Mouse (Mus musculus) CD4-positive, CD25-positive, alpha-beta regulatory T cell, adult 4 months (primary cell): ENCODE data around the gene Nfu1. TPM values are rescaled to one million over a fixed set of nuclear protein-coding genes. Genes with fewer than 3 reads are reported as not detected.
"Not testable (repeated sequence)": the region's sequence is repeated elsewhere in the genome, so short reads cannot be mapped to it uniquely, and the experiment has no call there.

Experiments
- ATAC-seq: one replicate; pipeline ENCODE4 v1.8.0; 2017
- polyA plus RNA-seq, 2 experiments: library from polyadenylated mRNA; unstranded; fragments of 100-300 nt; shearing (Covaris generic); gene quantifications; one replicate each; pipeline ENCODE4 v1.2.1; 2017

Nfu1 gene
- polyA plus RNA-seq, 2 experiments from 2014 or later: 145 to 167 TPM

GRCm38 (mm10) chr6:87026980-87027379 lies 17.9 kb downstream of the Nfu1 start:
- no peak for ATAC-seq

GRCm38 (mm10) chr6:87028881-87029280 lies 19.8 kb downstream of the Nfu1 start:
- ATAC-seq: peak; percentile 43

- ATAC-seq: not testable (repeated sequence)
These were observed 22.3 kb downstream of the Nfu1 start for GRCm38 (mm10) chr6:87031310-87031709.

DNA sequence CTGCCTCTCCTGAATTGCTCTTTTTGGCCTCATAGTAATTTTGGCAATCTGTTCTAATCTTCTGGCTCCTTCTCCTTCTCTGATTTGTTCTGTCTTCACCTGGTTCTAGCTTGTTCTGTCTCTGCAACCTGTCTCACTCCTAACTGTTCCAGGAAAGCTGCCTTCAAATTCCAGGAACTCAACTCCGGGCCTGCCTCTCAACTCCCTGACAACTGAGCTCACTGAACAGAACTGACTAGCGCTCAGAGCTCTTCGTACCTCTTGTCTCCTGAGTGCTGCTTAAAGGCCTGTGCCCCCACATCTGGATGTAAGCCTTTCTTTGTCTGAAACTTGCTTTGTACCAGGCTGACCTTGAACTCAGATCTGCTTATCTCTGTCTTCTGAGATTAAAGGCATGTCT lies 23.4 kb downstream of the Nfu1 start:
- no peak for ATAC-seq

- no peak for ATAC-seq
These were observed 25.4 kb downstream of the Nfu1 start for GRCm38 (mm10) chr6:87034395-87034794.

GRCm38 (mm10) chr6:87037826-87038620 lies 29.0 kb downstream of the Nfu1 start:
- ATAC-seq: peak; percentile 36

DNA sequence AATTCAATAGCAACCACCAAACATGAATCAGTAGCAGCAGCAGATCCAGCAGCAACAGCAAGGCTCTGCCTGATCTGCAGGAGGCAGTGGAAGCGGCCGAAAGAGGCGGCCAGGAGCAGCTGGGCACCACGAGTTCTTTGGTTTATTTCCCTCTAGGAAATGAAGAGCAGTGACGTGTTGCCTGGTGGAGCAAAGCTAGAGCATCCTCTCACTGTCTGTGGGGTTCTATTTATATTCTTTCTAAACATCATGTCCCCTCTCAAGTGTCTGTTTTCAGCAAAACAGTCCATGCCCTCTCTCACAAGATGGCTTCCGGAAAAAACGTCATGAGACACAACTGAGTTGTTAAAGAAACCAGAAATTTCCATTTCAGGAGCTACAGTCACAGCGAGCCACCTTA lies 30.1 kb downstream of the Nfu1 start:
- ATAC-seq: no peak

DNA sequence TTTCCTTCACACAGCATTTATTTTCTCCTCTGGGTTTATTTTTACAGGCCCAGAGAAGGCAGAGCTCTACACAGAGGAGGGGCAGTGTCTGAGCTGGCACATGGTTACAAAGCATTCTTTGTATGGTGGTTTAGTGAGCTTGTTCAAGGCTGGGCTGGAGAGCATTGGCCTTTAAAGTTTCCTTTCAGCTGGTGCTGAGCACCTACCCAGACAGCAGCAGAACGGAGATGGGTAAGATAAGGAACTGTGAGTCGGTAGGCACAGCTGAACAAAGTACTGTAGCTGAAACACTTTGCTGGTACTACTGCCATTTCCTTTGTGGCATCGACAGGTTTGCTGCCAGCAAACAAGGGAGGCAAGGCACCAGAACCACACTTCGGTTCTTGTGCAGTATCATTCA lies 31.9 kb downstream of the Nfu1 start:
- peak; percentile 61 for ATAC-seq

GRCm38 (mm10) chr6:87041431-87041830 lies 32.4 kb downstream of the Nfu1 start:
- ATAC-seq: no peak

DNA sequence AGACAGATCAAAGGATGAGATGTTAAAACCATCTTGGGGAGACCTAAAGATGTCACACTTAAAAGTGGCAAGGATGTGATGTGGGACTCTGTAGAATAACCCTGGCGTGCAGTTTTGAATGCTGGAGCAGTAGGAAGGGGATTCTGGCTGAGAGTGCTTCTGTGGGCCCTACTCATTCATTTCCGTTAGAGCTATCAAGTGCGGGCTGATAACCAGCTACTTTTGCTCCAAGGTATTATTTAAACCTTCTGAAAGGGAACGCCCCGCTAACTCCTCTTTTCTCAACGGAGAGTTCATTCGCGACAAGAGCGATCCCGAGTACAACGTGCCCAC lies 32.9 kb downstream of the Nfu1 start:
- peak; percentile 15 for ATAC-seq

DNA sequence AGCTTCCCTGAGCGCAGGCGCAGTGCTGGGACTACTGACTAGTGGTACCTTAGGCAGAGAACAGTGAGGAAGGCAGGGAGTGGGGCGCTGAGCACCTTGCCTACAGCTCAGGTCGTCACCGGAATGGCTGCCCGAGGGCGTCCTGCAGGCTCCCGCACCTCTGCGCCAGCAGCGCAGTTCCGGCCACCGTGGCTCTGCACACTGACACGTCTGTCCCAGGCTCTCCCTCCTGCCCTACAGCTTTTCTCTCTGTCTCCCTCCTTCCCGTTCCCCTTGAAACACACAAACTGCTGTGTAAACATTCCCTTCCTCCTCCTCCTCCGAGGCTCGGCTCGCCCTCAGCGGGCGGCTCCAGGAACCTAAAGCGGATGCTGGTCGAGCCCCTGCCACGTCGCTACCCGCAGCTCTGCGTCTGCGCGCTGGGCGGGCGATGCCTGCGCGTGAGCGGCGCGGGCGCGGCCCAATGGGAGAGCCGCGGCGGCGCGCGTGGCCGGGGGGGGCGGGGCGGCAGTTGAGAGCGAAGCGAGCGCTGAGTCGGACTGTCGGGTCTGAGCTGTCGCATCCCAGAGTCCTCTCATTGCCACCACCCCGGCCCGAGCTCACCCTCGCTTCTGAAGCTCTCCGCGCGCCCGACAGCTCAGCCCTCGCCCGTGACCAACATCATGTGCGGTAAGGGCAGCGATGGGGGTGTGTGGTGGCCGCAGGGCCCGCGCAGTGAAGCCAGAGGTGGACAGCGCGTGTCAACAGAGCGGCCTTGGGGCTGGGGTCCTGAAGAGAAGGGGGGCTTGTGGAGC lies 33.5 kb downstream of the Nfu1 start, which contains the start of gene Gfpt1:
TSS of gene Gfpt1 (plus strand) at position 510 of the 794 bp plus-strand sequence.
- ATAC-seq: peak; percentile 71

DNA sequence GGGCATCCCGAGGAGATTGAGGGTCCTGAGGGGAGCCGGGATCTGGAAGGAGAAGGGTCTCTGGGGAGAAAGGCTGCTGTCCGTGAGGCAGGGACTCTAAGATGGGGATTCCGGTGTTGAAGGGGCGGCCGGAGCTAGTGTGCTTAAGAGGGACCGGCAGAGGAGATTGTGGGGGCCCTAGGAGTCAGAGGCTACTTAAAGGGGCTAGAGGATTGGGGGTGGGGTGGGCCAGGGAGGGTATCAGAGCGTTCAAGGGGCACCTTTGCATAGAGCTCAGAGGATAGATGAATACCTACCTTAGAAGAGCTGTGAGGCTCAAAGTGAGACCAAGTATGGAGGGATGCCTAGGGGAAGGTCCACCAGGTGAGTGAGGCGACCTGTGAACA lies 34.1 kb downstream of the Nfu1 start:
- ATAC-seq: no peak

- no peak for ATAC-seq
These were observed 35.9 kb downstream of the Nfu1 start for GRCm38 (mm10) chr6:87044895-87045294.

DNA sequence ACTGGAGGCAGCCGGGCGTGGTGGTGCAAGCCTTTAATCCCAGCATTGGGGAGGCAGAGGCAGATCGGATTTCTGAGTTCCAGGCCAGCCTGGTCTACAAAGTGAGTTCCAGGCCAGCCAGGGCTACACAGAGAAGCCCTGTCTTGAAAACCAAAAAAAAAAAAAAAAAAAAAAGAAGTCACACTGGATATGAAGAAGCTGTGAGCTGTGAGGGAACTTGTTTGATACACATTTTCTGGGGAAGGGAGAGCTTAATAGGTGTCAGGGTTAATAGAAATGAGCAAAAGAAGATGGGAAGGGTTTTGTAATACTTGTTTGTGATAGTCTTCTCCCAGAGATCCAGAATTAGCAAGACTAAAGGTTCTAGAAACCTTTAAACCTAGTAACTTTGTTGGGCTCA lies 36.5 kb downstream of the Nfu1 start:
- ATAC-seq: no peak

DNA sequence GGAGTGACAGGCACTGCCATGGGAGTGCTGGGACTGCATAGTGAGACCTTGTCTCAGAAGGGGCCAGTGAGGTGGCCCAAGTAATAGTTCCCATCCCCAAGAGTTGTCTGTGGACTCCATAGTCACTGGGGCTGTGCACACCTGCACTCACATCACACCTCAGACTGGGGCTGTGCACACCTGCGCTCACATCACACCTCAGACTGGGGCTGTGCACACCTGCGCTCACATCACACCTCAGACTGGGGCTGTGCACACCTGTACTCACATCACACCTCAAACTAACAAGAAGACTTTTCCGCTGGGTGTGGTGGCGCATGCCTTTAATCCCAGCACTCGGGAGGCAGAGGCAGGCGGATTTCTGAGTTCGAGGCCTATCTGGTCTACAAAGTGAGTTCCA lies 39.7 kb downstream of the Nfu1 start:
- not testable (repeated sequence) for ATAC-seq

DNA sequence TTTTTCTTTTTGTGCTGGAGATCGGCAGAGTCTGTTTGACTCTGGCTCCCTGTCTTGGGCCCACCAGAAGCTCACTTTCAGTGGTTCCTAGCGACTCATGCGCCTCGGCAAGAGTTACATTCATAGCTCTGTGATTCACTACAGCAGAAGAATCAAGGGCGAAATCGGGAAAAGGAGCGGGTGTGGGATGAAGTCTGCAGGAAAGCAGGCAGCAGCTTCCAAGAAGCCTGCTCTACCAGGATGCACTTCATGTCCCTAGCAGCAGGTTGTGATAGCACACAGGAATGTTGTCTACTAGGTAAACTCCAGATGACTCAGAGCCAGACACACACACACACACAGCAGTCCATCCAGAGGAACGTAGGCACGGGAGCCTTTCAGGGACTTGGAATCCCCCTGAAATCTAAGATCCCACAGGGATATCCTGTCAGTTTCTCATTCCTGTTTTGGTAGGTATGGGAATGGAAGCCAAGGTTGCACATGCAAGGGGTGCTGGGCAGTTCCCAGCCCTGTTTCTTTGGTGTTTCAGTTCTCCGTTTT lies 42.9 kb downstream of the Nfu1 start:
- ATAC-seq: no peak

DNA sequence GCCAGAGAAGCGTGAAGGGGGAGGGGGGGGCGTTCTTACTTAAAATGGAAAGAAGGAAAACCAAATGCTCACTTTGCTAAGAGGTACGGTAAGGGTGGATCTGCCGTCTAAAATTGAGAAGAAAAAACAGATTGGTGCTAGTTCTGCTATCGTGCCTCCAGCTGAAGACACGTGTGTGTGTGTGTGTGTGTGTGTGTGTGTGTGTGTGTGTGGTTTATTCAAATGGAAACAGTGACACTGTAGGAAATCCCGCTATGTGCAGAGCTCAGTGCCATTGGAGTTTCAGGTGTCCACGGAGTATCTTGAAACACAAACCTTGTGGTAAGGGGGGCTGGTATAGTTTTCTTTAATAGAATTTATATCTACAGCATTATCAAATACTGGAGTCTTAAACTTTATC lies 45.2 kb downstream of the Nfu1 start:
- no peak for ATAC-seq

DNA sequence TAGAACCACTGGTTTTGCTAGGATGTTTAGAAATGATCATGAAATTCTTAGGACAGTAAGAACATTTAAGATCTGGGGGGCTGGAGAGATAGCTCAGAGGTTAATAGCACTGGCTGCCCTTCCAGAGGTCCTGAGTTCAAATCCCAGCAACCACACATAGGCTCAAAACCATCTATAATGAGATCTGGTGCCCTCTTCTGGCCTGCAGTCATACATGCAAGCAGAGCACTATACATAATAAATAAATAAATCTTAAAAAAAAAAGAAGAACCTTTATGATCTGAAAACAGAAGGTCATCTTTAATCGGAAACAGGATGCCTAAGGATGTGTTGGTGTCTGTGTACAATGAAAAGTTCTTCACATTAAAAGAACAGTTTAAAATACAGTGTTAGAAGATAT lies 50.7 kb downstream of the Nfu1 start:
- ATAC-seq: no peak

DNA sequence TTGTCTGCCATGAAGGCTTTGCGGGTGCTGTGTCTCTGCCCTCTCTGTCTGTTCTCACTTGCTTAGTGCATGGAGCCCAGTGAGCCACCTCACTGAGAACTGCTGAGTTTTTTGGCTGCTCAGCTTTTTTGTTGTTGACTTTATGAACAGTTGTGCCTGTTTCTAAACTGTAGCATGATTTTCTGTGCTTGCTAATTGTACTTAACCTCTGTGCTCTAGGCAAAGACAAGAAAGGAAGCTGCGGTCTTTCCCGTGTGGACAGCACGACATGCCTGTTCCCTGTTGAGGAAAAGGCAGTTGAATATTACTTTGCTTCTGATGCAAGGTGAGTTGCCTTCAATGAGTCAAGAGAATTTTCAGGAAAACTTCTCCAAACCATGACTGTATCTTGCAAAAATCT lies 54.5 kb downstream of the Nfu1 start:
- no peak for ATAC-seq

- ATAC-seq: no peak
These were observed 59.2 kb downstream of the Nfu1 start for GRCm38 (mm10) chr6:87068209-87068608.

DNA sequence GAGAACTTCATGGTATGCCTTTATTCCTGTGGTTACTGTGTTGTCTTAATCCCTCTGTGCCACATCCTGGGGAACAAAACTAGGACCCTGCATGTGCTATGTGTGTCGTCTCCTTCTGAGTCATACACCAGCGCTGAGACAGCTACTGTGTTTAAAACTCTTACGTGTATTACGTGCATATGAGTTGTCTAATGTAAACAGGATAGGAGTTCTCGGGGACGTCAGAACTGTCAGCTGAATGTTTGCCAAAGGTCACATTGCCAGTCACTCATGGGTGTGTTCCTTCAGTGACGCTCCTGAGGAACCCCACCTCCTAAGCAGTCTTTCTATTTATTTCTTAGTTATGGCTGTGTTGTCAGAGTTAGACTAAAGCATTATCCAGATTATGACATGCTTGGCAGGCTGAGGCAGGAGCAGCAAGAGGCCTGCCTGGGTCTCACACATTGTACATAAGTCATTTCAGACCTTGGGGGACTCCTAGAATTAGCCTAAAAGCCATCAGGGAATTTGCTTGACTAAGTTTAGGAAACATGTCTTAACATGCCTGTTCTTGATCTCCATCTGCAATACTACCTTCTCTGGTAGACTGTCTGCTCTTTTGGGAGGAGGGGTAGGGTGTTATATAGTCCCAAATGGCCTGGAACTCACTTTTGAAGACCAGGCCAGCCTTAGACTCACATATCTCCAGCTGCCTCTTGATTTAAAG lies 60.3 kb downstream of the Nfu1 start:
- no peak for ATAC-seq

GRCm38 (mm10) chr6:87070641-87071040 lies 61.6 kb downstream of the Nfu1 start:
- ATAC-seq: no peak

DNA sequence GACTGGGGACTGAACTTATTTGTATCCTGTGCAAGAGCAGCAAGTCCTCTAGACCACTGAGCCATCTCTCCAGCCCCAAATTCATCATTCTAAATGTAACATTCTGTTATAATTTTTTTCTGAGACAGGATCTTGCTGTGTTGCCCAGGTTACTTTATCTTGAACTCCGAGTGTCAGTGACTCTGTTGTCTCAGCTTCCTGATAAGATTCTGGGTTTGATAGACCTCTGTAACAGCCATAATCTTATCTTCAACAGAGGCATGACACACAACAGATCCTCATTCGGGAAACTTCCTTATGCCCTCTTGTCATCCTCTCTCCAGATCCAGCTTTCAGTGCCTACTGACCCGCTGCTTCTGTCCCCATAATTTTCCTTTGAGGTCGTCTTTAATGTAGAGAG lies 63.7 kb downstream of the Nfu1 start:
- ATAC-seq: no peak
